Mouse (Mus musculus): ENCODE data around the gene Enho.
A peak's percentile ranks its signal among the peaks of the same experiment; 100 is the strongest.

Gene Enho

GRCm38 (mm10) chr4:41628202-41628927 is 11.8 kb downstream of the Enho start:
- DNase-seq, result no peak

- no peak for DNase-seq
Observed at GRCm38 (mm10) chr4:41622071-41622470, 18.1 kb downstream of the Enho start.

GRCm38 (mm10) chr4:41618916-41619746 is 21.0 kb downstream of the Enho start:
- peak; percentile 96 for DNase-seq

GRCm38 (mm10) chr4:41615661-41616599 is 24.2 kb downstream of the Enho start:
- peak; percentile 74 for DNase-seq

GRCm38 (mm10) chr4:41614156-41614555 is 26.0 kb downstream of the Enho start:
- peak; percentile 91 for DNase-seq

GRCm38 (mm10) chr4:41612166-41612565 is 28.0 kb downstream of the Enho start:
- DNase-seq, result peak; percentile 31

GRCm38 (mm10) chr4:41610594-41610980 is 29.5 kb downstream of the Enho start:
- no peak for DNase-seq

- DNase-seq, result peak; percentile 20
Observed at GRCm38 (mm10) chr4:41609681-41610593, 30.2 kb downstream of the Enho start.

GRCm38 (mm10) chr4:41606784-41607183 is 33.3 kb downstream of the Enho start:
- no peak for DNase-seq

- peak; percentile 84 for DNase-seq
Observed at GRCm38 (mm10) chr4:41604476-41605396, 35.4 kb downstream of the Enho start.

GRCm38 (mm10) chr4:41602818-41603217 is 37.3 kb downstream of the Enho start:
- DNase-seq, result no peak

Data from cerebellum, adult 9-10 months (tissue).